Mouse (Mus musculus) myocyte (in vitro differentiated cells): ENCODE data around the gene 1700020N01Rik.

Experiments
- CEBPB ChIP-seq: IDR thresholded peaks from 2 replicates; pipeline ENCODE4 v1.6.1; 2011; ENCODE audit warnings: mild to moderate bottlenecking, moderate library complexity; ENCODE audit not compliant: poor library complexity, insufficient read depth, severe bottlenecking
- E2F4 ChIP-seq: IDR thresholded peaks from one replicate; pipeline ENCODE4 v1.6.1; 2011; ENCODE audit warnings: mild to moderate bottlenecking, control low read depth, moderate library complexity; ENCODE audit not compliant: insufficient read depth
- USF1 ChIP-seq: IDR thresholded peaks from one replicate; pipeline ENCODE4 v1.6.1; 2011; ENCODE audit warnings: low read depth, mild to moderate bottlenecking, control low read depth, moderate library complexity

DNA sequence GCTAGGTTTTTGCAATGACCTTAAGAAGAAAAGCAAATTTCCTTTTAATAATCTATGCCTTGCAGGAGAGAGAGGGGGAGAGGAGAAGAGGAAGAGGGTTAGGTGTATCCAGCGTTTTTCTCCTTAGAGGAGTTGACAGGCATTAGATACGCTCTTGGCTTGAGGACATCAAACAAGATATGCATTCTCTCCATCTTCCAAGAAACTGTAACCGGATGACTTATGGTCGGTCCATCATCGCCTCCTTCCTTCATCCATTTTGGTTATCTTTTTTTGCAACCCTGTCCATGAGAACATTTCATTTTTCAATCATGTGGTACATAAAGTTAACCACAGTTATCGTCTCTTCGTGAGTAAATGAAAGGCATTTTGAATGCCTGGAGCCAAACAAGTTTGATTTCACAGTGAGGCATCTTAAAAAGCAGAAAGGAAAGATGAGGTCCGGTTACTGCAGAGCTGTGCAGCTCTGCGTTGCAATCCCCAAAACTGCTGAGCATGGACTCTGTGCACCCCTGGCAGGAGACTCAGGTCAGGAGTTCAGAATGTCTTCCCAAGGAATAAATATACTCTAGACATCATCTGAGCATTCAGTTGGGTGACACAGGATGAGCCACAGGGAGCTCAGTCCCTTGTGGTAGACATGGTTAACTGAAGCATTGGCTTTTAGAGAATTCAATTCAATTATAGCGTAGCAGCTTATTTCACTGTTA lies 36.2 kb downstream of the 1700020N01Rik start:
- TF ChIP-seq USF1 (no peak), E2F4 (no peak), CEBPB (no peak)
